Mouse (Mus musculus): Measurements from ENCODE around the gene Rbm4. TPM values are rescaled to one million over a fixed set of nuclear protein-coding genes. Genes with fewer than 3 reads are reported as not detected.
A peak's percentile ranks its signal among the peaks of the same experiment; 100 is the strongest.
"Not testable (repeated sequence)": the region's sequence is repeated elsewhere in the genome, so short reads cannot be mapped to it uniquely, and the experiment has no call there.

The Rbm4 gene
- polyA plus RNA-seq, 1 experiment from 2014 or later, result 22.2 TPM

GRCm38 (mm10) chr19:4817182-4817835, 23.6 kb upstream of the Rbm4 start:
- no peaks in the 10 kb centered on the region for H3K9me3 ChIP-seq (ENCODE audit: control insufficient read depth, low read length)
- no peak overlapping the region for H3K4me3 ChIP-seq (ENCODE audit: low read depth, low read length)
- TF ChIP-seq CTCF (IDR thresholded peaks at IDR 0.05; ENCODE audit: low read depth) (no peak), EP300 (optimal IDR thresholded peaks at IDR 0.05) (no peak)
- peak overlapping the region; percentile 71 for H3K27ac ChIP-seq (replicated peaks)
- no peaks in the 10 kb centered on the region for H3K27me3 ChIP-seq (ENCODE audit: control insufficient read depth, insufficient read depth, low read length)
- H3K4me2 ChIP-seq (replicated peaks; ENCODE audit: low read depth), result no peak overlapping the region
- H3K36me3 ChIP-seq (ENCODE audit: control insufficient read depth, insufficient read depth, low read length), result no peaks in the 10 kb centered on the region
- DNase-seq (ENCODE audit: low spot score), result peak; percentile 58
- WGBS, result 22% methylated on average over 1 of the region's 1 CpGs
- no peaks in the 10 kb centered on the region for H3K4me1 ChIP-seq (replicated peaks; ENCODE audit: control insufficient read depth, insufficient read depth)
- peak; percentile 91 for ATAC-seq (ENCODE audit: low FRiP score, low TSS enrichment)
- H3K9ac ChIP-seq (ENCODE audit: low read length), result no peak overlapping the region

GRCm38 (mm10) chr19:4813015-4813414, 19.3 kb upstream of the Rbm4 start:
- no peak overlapping the region for H3K4me3 ChIP-seq (ENCODE audit: low read depth, low read length)
- H3K27me3 ChIP-seq (ENCODE audit: control insufficient read depth, insufficient read depth, low read length), result no peaks in the 10 kb centered on the region
- no peak for TF ChIP-seq EP300 (optimal IDR thresholded peaks at IDR 0.05)
- TF ChIP-seq CTCF (IDR thresholded peaks at IDR 0.05; ENCODE audit: low read depth), result peak; percentile 58
- H3K27ac ChIP-seq (replicated peaks), result no peak overlapping the region
- peak; percentile 58 for DNase-seq (ENCODE audit: low spot score)
- no peak overlapping the region for H3K9ac ChIP-seq (ENCODE audit: low read length)
- H3K4me1 ChIP-seq (replicated peaks; ENCODE audit: control insufficient read depth, insufficient read depth), result no peaks in the 10 kb centered on the region; the same call in 1 of the 2 replicates
- no peaks in the 10 kb centered on the region for H3K9me3 ChIP-seq (ENCODE audit: control insufficient read depth, low read length)
- H3K36me3 ChIP-seq (ENCODE audit: control insufficient read depth, insufficient read depth, low read length), result no peaks in the 10 kb centered on the region
- 84% methylated on average over 5 of the region's 6 CpGs for WGBS
- ATAC-seq (ENCODE audit: low FRiP score, low TSS enrichment), result no peak
- no peak overlapping the region for H3K4me2 ChIP-seq (replicated peaks; ENCODE audit: low read depth)

- not testable (repeated sequence) for H3K9me3 ChIP-seq (ENCODE audit: control insufficient read depth, low read length); H3K27me3 ChIP-seq (ENCODE audit: control insufficient read depth, insufficient read depth, low read length); H3K36me3 ChIP-seq (ENCODE audit: control insufficient read depth, insufficient read depth, low read length); DNase-seq (ENCODE audit: low spot score); ATAC-seq (ENCODE audit: low FRiP score, low TSS enrichment); H3K4me1 ChIP-seq (replicated peaks; ENCODE audit: control insufficient read depth, insufficient read depth)
- peak overlapping the region; percentile 56 for H3K4me2 ChIP-seq (replicated peaks; ENCODE audit: low read depth)
- 71% methylated on average over 8 of the region's 8 CpGs for WGBS
- peak overlapping the region; percentile 80 for H3K4me3 ChIP-seq (ENCODE audit: low read depth, low read length)
- peak overlapping the region; percentile 67 for H3K9ac ChIP-seq (ENCODE audit: low read length)
- peak; percentile 47 for TF ChIP-seq CTCF (IDR thresholded peaks at IDR 0.05; ENCODE audit: low read depth)
- H3K27ac ChIP-seq (replicated peaks), result peak overlapping the region; percentile 95
These were observed 18.7 kb upstream of the Rbm4 start for GRCm38 (mm10) chr19:4812334-4812949.

- no peak for DNase-seq (ENCODE audit: low spot score)
- Histone ChIP-seq H3K4me3 (ENCODE audit: low read depth, low read length) (peak overlapping the region; percentile 80), H3K36me3 (ENCODE audit: control insufficient read depth, insufficient read depth, low read length) (no peaks in the 10 kb centered on the region), H3K4me2 (replicated peaks; ENCODE audit: low read depth) (peak overlapping the region; percentile 56), H3K9me3 (ENCODE audit: control insufficient read depth, low read length) (no peaks in the 10 kb centered on the region), H3K4me1 (replicated peaks; ENCODE audit: control insufficient read depth, insufficient read depth) (no peaks in the 10 kb centered on the region; the same call in 1 of the 2 replicates), H3K27me3 (ENCODE audit: control insufficient read depth, insufficient read depth, low read length) (no peaks in the 10 kb centered on the region), H3K9ac (ENCODE audit: low read length) (peak overlapping the region; percentile 67), H3K27ac (replicated peaks) (peak overlapping the region; percentile 95)
- no peak for ATAC-seq (ENCODE audit: low FRiP score, low TSS enrichment)
- 2% methylated on average over 12 of the region's 12 CpGs for WGBS
- TF ChIP-seq CTCF (IDR thresholded peaks at IDR 0.05; ENCODE audit: low read depth) (no peak), EP300 (optimal IDR thresholded peaks at IDR 0.05) (no peak)
These were observed 18.2 kb upstream of the Rbm4 start for GRCm38 (mm10) chr19:4811909-4812242.

GRCm38 (mm10) chr19:4811063-4811908, 17.6 kb upstream of the Rbm4 start, which contains the start of the genes Gm21992 and Rbm14:
Gm21992 (minus strand) TSS chr19:4811612.
Rbm14 (minus strand) TSS chr19:4811634.
- under 1% methylated on average over 83 of the region's 83 CpGs for WGBS
- DNase-seq (ENCODE audit: low spot score), result peak; percentile 98
- TF ChIP-seq EP300 (optimal IDR thresholded peaks at IDR 0.05) (no peak), CTCF (IDR thresholded peaks at IDR 0.05; ENCODE audit: low read depth) (peak; percentile 15; the same call in 1 of the 2 replicates)

More at GRCm38 (mm10) chr19:4811063-4811908, 17.6 kb upstream of the Rbm4 start, which contains the start of the genes Gm21992 and Rbm14:
- Histone ChIP-seq H3K27ac (replicated peaks) (peak within 1 kb of the TSS; percentile 97), H3K9ac (ENCODE audit: low read length) (peak within 1 kb of the TSS; percentile 85), H3K4me2 (replicated peaks; ENCODE audit: low read depth) (peak within 1 kb of the TSS; percentile 85), H3K36me3 (ENCODE audit: control insufficient read depth, insufficient read depth, low read length) (no peaks in the 10 kb centered on the region), H3K9me3 (ENCODE audit: control insufficient read depth, low read length) (no peaks in the 10 kb centered on the region), H3K4me1 (replicated peaks; ENCODE audit: control insufficient read depth, insufficient read depth) (no peaks in the 10 kb centered on the region; the same call in 1 of the 2 replicates), H3K27me3 (ENCODE audit: control insufficient read depth, insufficient read depth, low read length) (no peaks in the 10 kb centered on the region), H3K4me3 (ENCODE audit: low read depth, low read length) (peak within 1 kb of the TSS; percentile 80)
- ATAC-seq (ENCODE audit: low FRiP score, low TSS enrichment), result peak; percentile 98

Data from stomach, postnatal 0 days (tissue).